Mouse (Mus musculus) urinary bladder, postnatal 36 days (tissue): ENCODE data around the gene Slc12a6.

Experiments
- DNase-seq, 2 experiments: peaks; one replicate each; pipeline ENCODE4 v3.0.0; 2022; ENCODE audit warnings: low spot score in 2 of 2, mixed read lengths in 1 of 2

Gene Slc12a6

GRCm38 (mm10) chr2:112391346-112392000 lies 125.8 kb downstream of the Slc12a6 start:
- peak in 1 of 2 experiments; percentile 8 for DNase-seq

GRCm38 (mm10) chr2:112392689-112393088 lies 127.1 kb downstream of the Slc12a6 start:
- DNase-seq: no peak

- DNase-seq: no peak
Measured at GRCm38 (mm10) chr2:112393958-112394357, 128.3 kb downstream of the Slc12a6 start.

- no peak for DNase-seq
Measured at GRCm38 (mm10) chr2:112396649-112397048, 131.0 kb downstream of the Slc12a6 start.

GRCm38 (mm10) chr2:112407030-112407429 lies 141.4 kb downstream of the Slc12a6 start:
- DNase-seq: no peak
